Mouse (Mus musculus) limb, embryonic 14.5 days (tissue): ENCODE results near the gene Pnpla6. TPM values are rescaled to one million over a fixed set of nuclear protein-coding genes. Genes with fewer than 3 reads are reported as not detected.

Experiments
- ATAC-seq: fragments of 200-750 bp; cut with Nextera tagmentation; 2 replicates; pipeline ENCODE4 v1.8.0; 2017; ENCODE audit warnings: low read depth, moderate number of reproducible peaks, moderate TSS enrichment; ENCODE audit not compliant: low FRiP score
- DNase-seq: peaks from one replicate; pipeline ENCODE4 v3.0.0-alpha.2; 2015; ENCODE audit warnings: low spot score
- H3K27ac ChIP-seq: fragments of 300-500 bp; sonication (generic); replicated peaks from 2 replicates; pipeline ENCODE4 v1.5.1; 2014; ENCODE audit warnings: low read depth, mild to moderate bottlenecking, low read length, moderate library complexity, mixed read lengths
- H3K27me3 ChIP-seq: fragments of 300-500 bp; sonication (generic); 2 replicates; pipeline ENCODE4 v1.6.1; 2014; ENCODE audit warnings: low read length, mixed read lengths; ENCODE audit not compliant: control insufficient read depth, insufficient read depth
- H3K36me3 ChIP-seq: fragments of 300-500 bp; sonication (generic); 2 replicates; pipeline ENCODE4 v1.6.1; 2014; ENCODE audit warnings: mild to moderate bottlenecking, low read length, moderate library complexity, mixed read lengths; ENCODE audit not compliant: control insufficient read depth, insufficient read depth
- H3K4me1 ChIP-seq: fragments of 300-500 bp; sonication (generic); 2 replicates; pipeline ENCODE4 v1.6.1; 2014; ENCODE audit warnings: antibody characterized with exemption, low read length, mixed read lengths; ENCODE audit not compliant: control insufficient read depth, insufficient read depth
- H3K4me2 ChIP-seq: fragments of 300-500 bp; sonication (generic); replicated peaks from 2 replicates; pipeline ENCODE4 v1.6.1; 2014; ENCODE audit warnings: low read depth, mild to moderate bottlenecking, low read length, moderate library complexity; ENCODE audit not compliant: severe bottlenecking
- H3K4me3 ChIP-seq: fragments of 300-500 bp; sonication (generic); replicated peaks from 2 replicates; pipeline ENCODE4 v1.5.1; 2014; ENCODE audit warnings: low read length
- H3K9ac ChIP-seq: fragments of 300-500 bp; sonication (generic); 2 replicates; pipeline ENCODE4 v1.6.1; 2014; ENCODE audit warnings: mild to moderate bottlenecking, low read depth, low read length, moderate library complexity; ENCODE audit not compliant: severe bottlenecking
- H3K9me3 ChIP-seq: fragments of 300-500 bp; sonication (generic); 2 replicates; pipeline ENCODE4 v1.6.1; 2016; ENCODE audit warnings: low read length; ENCODE audit not compliant: control insufficient read depth
- POLR2A ChIP-seq: fragments of 200-500 bp; IDR thresholded peaks from 2 replicates; pipeline ENCODE4 v1.8.0; 2012; ENCODE audit warnings: inconsistent platforms, mild to moderate bottlenecking, moderate library complexity, borderline replicate concordance; ENCODE audit not compliant: insufficient read depth, insufficient read length; ENCODE audit errors: extremely low read depth
- WGBS: fragments of 180-500 bp; shearing (Covaris S2); extraction: QIAGEN DNeasy Blood & Tissue Kit; methylation state at CpG from one replicate; pipeline ENCODE4 v1.1.7; 2014; 5-methylcytosine and 5-hydroxymethylcytosine counted together
- polyA plus RNA-seq, 2 experiments: library from polyadenylated mRNA; depleted of rRNA in 1 of 2; stranded (reverse) in 1 of 2; unstranded in 1 of 2; fragments of >200 nt; fragmentation: Nextera tagmentation in 1 of 2; extraction: Ambion mirVana in 1 of 2; gene quantifications; 2 replicates each; pipeline versions ENCODE4 v1.2.1 to v1.2.3; 2012 to 2014

The Pnpla6 gene
- polyA plus RNA-seq, 2 experiments, result 18.8 to 51.8 TPM

DNA sequence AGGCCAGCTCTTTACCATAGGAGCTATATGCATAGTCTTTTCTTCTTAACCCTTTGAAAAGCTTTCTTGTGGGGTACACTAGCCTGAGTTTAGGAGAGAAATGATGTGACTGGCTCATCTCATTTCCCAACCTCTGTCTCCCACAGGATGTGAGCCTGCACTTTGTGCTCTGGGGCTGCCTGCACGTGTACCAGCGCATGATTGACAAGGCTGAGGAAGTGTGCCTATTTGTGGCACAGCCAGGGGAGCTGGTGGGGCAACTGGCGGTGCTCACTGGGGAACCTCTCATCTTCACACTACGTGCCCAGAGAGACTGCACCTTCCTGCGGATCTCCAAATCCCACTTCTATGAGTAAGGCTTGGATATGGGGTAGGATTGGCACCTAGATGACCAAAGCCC lies 15.6 kb downstream of the Pnpla6 start:
- Histone ChIP-seq H3K9me3 (no peaks in the 10 kb centered on the region), H3K9ac (no peak overlapping the region), H3K4me3 (no peak overlapping the region), H3K4me2 (no peak overlapping the region), H3K27me3 (no peaks in the 10 kb centered on the region), H3K27ac (no peak overlapping the region), H3K4me1 (no peaks in the 10 kb centered on the region), H3K36me3 (peaks cover 28% of the 10 kb centered on the region)
- DNase-seq, result no peak
- WGBS, result 86% methylated on average over 5 of the region's 5 CpGs
- no peak for ATAC-seq
- no peak for TF ChIP-seq POLR2A

DNA sequence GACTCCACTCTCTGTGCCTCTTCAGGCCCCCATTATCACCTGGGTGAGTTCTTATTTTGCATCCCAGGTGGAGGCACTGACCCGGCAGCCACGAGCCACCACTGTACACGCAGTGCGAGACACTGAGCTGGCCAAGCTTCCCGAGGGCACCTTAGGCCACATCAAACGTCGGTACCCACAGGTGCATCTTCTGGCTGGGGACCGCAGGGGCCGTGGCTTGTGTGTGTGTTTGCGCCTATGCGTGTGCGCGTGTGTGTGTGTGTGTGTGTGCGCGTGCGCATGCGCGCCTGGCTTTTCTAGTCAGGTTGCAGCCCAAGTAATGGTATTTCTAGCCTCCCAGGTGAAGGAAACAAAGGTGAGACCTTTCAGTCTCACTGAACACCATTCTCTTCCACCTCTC lies 16.8 kb downstream of the Pnpla6 start:
- Histone ChIP-seq H3K9me3 (no peaks in the 10 kb centered on the region), H3K4me3 (no peak overlapping the region), H3K27me3 (no peaks in the 10 kb centered on the region), H3K9ac (no peak overlapping the region), H3K4me1 (no peaks in the 10 kb centered on the region), H3K36me3 (peaks cover 39% of the 10 kb centered on the region), H3K4me2 (no peak overlapping the region), H3K27ac (no peak overlapping the region)
- WGBS, result 96% methylated on average over 18 of the region's 18 CpGs
- ATAC-seq (no peak), DNase-seq (no peak)
- TF ChIP-seq POLR2A, result no peak

- H3K4me1 ChIP-seq, result no peaks in the 10 kb centered on the region
- no peak for TF ChIP-seq POLR2A
- H3K9me3 ChIP-seq, result no peaks in the 10 kb centered on the region
- H3K4me3 ChIP-seq, result no peak overlapping the region
- H3K4me2 ChIP-seq, result no peak overlapping the region
- H3K9ac ChIP-seq, result no peak overlapping the region
- DNase-seq, result no peak
- H3K36me3 ChIP-seq, result peaks cover 70% of the 10 kb centered on the region
- H3K27ac ChIP-seq, result no peak overlapping the region
- H3K27me3 ChIP-seq, result no peaks in the 10 kb centered on the region
- no peak for ATAC-seq
- WGBS, result 55% methylated on average over 15 of the region's 15 CpGs
These were observed 21.1 kb downstream of the Pnpla6 start for GRCm38 (mm10) chr8:3536053-3536841.

GRCm38 (mm10) chr8:3536940-3537339 lies 21.8 kb downstream of the Pnpla6 start:
- Histone ChIP-seq H3K27ac (no peak overlapping the region), H3K9ac (no peak overlapping the region), H3K4me1 (no peaks in the 10 kb centered on the region), H3K36me3 (peaks cover 68% of the 10 kb centered on the region), H3K4me3 (no peak overlapping the region), H3K9me3 (no peaks in the 10 kb centered on the region), H3K4me2 (no peak overlapping the region), H3K27me3 (no peaks in the 10 kb centered on the region)
- DNase-seq, result no peak
- ATAC-seq, result no peak
- WGBS, result 92% methylated on average over 9 of the region's 9 CpGs
- no peak for TF ChIP-seq POLR2A

GRCm38 (mm10) chr8:3537666-3538065 lies 22.5 kb downstream of the Pnpla6 start:
- H3K27ac ChIP-seq, result no peak overlapping the region
- DNase-seq (no peak), ATAC-seq (no peak)
- no peak overlapping the region for H3K9ac ChIP-seq
- H3K4me2 ChIP-seq, result no peak overlapping the region
- H3K36me3 ChIP-seq, result peaks cover 68% of the 10 kb centered on the region
- no peak overlapping the region for H3K4me3 ChIP-seq
- H3K9me3 ChIP-seq, result no peaks in the 10 kb centered on the region
- 93% methylated on average over 25 of the region's 26 CpGs for WGBS
- no peak for TF ChIP-seq POLR2A
- no peaks in the 10 kb centered on the region for H3K27me3 ChIP-seq
- no peaks in the 10 kb centered on the region for H3K4me1 ChIP-seq
